Mouse (Mus musculus): ENCODE data around the gene Tsr2.

- TF ChIP-seq CTCF (IDR thresholded peaks at IDR 0.05; ENCODE audit: control insufficient read depth, insufficient read depth, low read length) (no peak), POLR2A (IDR thresholded peaks at IDR 0.05; ENCODE audit: borderline replicate concordance, control insufficient read depth, low read depth, low read length) (no peak)
These were observed 30.2 kb downstream of the Tsr2 start for GRCm38 (mm10) chrX:151066071-151066666.

Data from bone marrow, adult 2 months (tissue).